Mouse (Mus musculus): ENCODE measurements around the gene Sh3bp5.

GRCm38 (mm10) chr14:31343241-31343640 lies 92.6 kb downstream of the Sh3bp5 start:
- TF ChIP-seq MYOG (IDR thresholded peaks at IDR 0.05; ENCODE audit: control insufficient read depth, extremely low read depth, insufficient read length) (no peak), CTCF (IDR thresholded peaks at IDR 0.05; ENCODE audit: control insufficient read depth, insufficient read depth, insufficient read length) (no peak), FOSL1 (IDR thresholded peaks at IDR 0.05; ENCODE audit: insufficient read depth, low read length, poor library complexity, severe bottlenecking) (no peak), MAX (IDR thresholded peaks at IDR 0.05) (no peak), USF1 (IDR thresholded peaks at IDR 0.05; ENCODE audit: low read depth) (no peak)
